Mouse (Mus musculus): ENCODE data around the gene Abtb2. TPM values are rescaled to one million over a fixed set of nuclear protein-coding genes. Genes with fewer than 3 reads are reported as not detected.

Gene Abtb2
- polyA plus RNA-seq, 1 experiment from 2014 or later: 10.8 TPM

DNA sequence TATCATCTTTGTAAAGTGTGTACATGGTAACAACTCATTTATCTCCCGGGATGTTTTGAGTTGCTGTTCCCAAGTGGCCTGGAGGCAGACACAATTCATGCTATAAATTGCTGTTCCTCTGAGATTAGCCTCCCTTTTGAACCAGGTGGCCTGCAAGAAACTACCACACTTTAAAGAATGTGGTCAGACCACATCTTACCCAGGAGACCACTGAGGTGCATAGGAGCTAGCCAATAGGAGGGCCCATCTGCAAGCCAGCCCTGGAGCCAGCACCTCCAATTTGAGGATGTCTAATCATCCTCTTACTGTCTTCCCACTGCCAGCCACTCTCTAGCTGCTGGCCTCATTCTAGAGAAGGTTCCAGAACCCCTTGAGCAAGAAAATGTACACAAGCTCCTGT is 35.4 kb downstream of the Abtb2 start:
- Histone ChIP-seq H3K4me2 (no peak overlapping the region), H3K27ac (replicated peaks) (no peak overlapping the region), H3K4me1 (peaks cover 14% of the 10 kb centered on the region), H3K27me3 (replicated peaks) (no peaks in the 10 kb centered on the region), H3K36me3 (no peaks in the 10 kb centered on the region), H3K4me3 (replicated peaks) (no peak overlapping the region), H3K9ac (replicated peaks) (no peak overlapping the region), H3K9me3 (replicated peaks) (no peaks in the 10 kb centered on the region)
- no peak for ATAC-seq (ENCODE audit: low FRiP score)
- WGBS: 74% methylated on average over 1 of the region's 1 CpGs

GRCm38 (mm10) chr2:103603209-103603608 is 37.1 kb downstream of the Abtb2 start:
- Histone ChIP-seq H3K4me1 (peaks cover 14% of the 10 kb centered on the region), H3K9me3 (replicated peaks) (no peaks in the 10 kb centered on the region), H3K27ac (replicated peaks) (no peak overlapping the region), H3K9ac (replicated peaks) (no peak overlapping the region), H3K4me2 (no peak overlapping the region), H3K27me3 (replicated peaks) (no peaks in the 10 kb centered on the region), H3K4me3 (replicated peaks) (no peak overlapping the region), H3K36me3 (no peaks in the 10 kb centered on the region)
- no peak for ATAC-seq (ENCODE audit: low FRiP score)
- 83% methylated on average over 3 of the region's 3 CpGs for WGBS

DNA sequence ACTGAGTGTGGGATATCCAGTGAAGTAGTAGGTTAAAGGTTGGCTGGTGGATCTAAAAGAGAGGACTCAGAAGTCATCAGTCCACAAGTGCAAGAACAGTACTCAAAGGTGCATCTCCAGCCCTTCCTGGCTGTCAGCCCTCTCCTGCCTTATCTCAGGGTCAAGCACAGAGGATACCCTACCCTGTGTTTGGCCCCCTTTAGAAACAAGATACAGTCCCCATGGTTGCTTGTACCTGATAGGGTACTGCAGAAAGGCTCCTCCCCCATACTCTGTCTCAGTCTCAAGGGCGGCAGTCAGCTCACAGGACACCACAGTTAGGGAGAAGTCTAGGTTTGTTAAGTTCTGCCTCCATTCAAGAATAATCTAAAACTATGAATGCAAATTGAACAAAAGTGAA is 37.8 kb downstream of the Abtb2 start:
- Histone ChIP-seq H3K36me3 (no peaks in the 10 kb centered on the region), H3K27me3 (replicated peaks) (no peaks in the 10 kb centered on the region), H3K9ac (replicated peaks) (no peak overlapping the region), H3K4me1 (peaks cover 14% of the 10 kb centered on the region), H3K27ac (replicated peaks) (no peak overlapping the region), H3K4me3 (replicated peaks) (no peak overlapping the region), H3K9me3 (replicated peaks) (no peaks in the 10 kb centered on the region), H3K4me2 (no peak overlapping the region)
- WGBS: 54% methylated on average over 1 of the region's 1 CpGs
- ATAC-seq (ENCODE audit: low FRiP score): no peak

GRCm38 (mm10) chr2:103605805-103606498 is 39.8 kb downstream of the Abtb2 start:
- Histone ChIP-seq H3K4me1 (peaks cover 13% of the 10 kb centered on the region), H3K36me3 (no peaks in the 10 kb centered on the region), H3K27ac (replicated peaks) (no peak overlapping the region), H3K27me3 (replicated peaks) (no peaks in the 10 kb centered on the region), H3K9ac (replicated peaks) (no peak overlapping the region), H3K9me3 (replicated peaks) (no peaks in the 10 kb centered on the region), H3K4me3 (replicated peaks) (no peak overlapping the region), H3K4me2 (no peak overlapping the region)
- WGBS: 86% methylated on average over 4 of the region's 4 CpGs
- no peak for ATAC-seq (ENCODE audit: low FRiP score)

- no peak overlapping the region for H3K4me3 ChIP-seq (replicated peaks)
- no peaks in the 10 kb centered on the region for H3K36me3 ChIP-seq
- 67% methylated on average over 10 of the region's 10 CpGs for WGBS
- no peaks in the 10 kb centered on the region for H3K27me3 ChIP-seq (replicated peaks)
- H3K4me1 ChIP-seq: peaks cover 17% of the 10 kb centered on the region
- H3K9me3 ChIP-seq (replicated peaks): no peaks in the 10 kb centered on the region
- no peak for ATAC-seq (ENCODE audit: low FRiP score)
- H3K4me2 ChIP-seq: no peak overlapping the region
- H3K9ac ChIP-seq (replicated peaks): no peak overlapping the region
- H3K27ac ChIP-seq (replicated peaks): no peak overlapping the region
These were observed 41.8 kb downstream of the Abtb2 start for GRCm38 (mm10) chr2:103607926-103608325.

DNA sequence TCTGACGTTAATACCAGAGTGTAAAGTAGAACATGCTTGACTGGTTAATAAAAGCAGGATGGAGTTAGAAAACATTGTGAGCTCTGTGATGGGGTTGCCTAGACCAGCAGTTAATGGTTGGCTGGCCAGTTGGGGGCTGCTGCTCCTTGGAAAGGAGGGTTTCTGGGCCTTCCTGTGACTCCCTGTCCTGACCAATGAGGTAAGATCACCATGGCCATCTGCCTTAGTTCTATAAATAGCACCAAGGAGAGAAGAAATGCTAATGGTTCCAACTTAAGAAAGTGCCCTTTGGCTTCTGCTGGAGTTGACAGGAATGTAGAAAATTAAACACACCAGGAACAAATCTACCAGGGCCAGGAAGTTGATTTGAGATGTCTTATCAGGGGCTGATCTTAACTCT is 42.8 kb downstream of the Abtb2 start:
- H3K9me3 ChIP-seq (replicated peaks): no peaks in the 10 kb centered on the region
- ATAC-seq (ENCODE audit: low FRiP score): no peak
- H3K36me3 ChIP-seq: no peaks in the 10 kb centered on the region
- no peaks in the 10 kb centered on the region for H3K27me3 ChIP-seq (replicated peaks)
- H3K4me1 ChIP-seq: peaks cover 17% of the 10 kb centered on the region
- no peak overlapping the region for H3K4me2 ChIP-seq
- H3K4me3 ChIP-seq (replicated peaks): no peak overlapping the region
- H3K27ac ChIP-seq (replicated peaks): no peak overlapping the region
- 69% methylated on average over 1 of the region's 1 CpGs for WGBS
- H3K9ac ChIP-seq (replicated peaks): no peak overlapping the region

GRCm38 (mm10) chr2:103609499-103609898 is 43.4 kb downstream of the Abtb2 start:
- 60% methylated on average over 3 of the region's 3 CpGs for WGBS
- no peak for ATAC-seq (ENCODE audit: low FRiP score)

DNA sequence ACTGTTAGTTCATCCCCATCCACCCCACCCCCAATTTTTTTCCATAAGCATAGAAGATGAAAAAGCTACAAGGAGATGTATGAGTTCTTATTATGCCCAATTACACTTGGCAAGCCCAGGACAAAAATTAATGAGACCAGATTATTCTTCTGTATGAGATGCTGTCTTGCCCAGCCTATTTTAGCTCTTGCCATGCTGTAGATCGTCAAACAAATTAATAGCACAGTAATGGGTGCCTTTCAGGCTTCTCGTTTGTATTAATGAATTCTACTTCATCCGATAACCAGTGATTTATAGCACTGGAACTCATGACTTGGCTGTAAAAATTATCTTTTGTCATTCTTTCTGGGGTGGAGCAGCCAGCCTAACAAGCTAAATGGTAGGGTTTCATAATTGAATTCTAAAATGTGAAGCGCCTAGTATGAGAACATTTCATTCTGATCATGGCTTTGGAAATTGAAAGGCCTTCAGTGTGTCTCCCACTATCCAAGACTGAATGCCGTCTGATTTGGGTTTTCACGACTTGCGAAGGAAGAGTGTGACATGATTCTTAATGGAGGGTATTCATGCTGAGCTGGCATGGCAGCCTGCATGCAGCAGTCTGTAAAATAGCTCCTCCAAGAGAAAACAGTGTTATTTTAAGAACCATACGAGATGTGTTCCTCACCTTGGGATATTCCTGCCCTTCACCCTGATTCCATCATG is 44.9 kb downstream of the Abtb2 start:
- ATAC-seq (ENCODE audit: low FRiP score): peak; percentile 60
- no peaks in the 10 kb centered on the region for H3K9me3 ChIP-seq (replicated peaks)
- H3K9ac ChIP-seq (replicated peaks): no peak overlapping the region
- H3K4me1 ChIP-seq: peaks cover 17% of the 10 kb centered on the region
- no peaks in the 10 kb centered on the region for H3K36me3 ChIP-seq
- no peaks in the 10 kb centered on the region for H3K27me3 ChIP-seq (replicated peaks)
- H3K27ac ChIP-seq (replicated peaks): no peak overlapping the region
- 34% methylated on average over 8 of the region's 8 CpGs for WGBS
- H3K4me2 ChIP-seq: no peak overlapping the region
- no peak overlapping the region for H3K4me3 ChIP-seq (replicated peaks)

More at GRCm38 (mm10) chr2:103609499-103609898, 43.4 kb downstream of the Abtb2 start:
- H3K4me3 ChIP-seq (replicated peaks): no peak overlapping the region
- no peaks in the 10 kb centered on the region for H3K27me3 ChIP-seq (replicated peaks)
- no peak overlapping the region for H3K27ac ChIP-seq (replicated peaks)
- H3K4me1 ChIP-seq: peaks cover 17% of the 10 kb centered on the region
- no peak overlapping the region for H3K9ac ChIP-seq (replicated peaks)
- no peaks in the 10 kb centered on the region for H3K36me3 ChIP-seq
- no peak overlapping the region for H3K4me2 ChIP-seq
- H3K9me3 ChIP-seq (replicated peaks): no peaks in the 10 kb centered on the region

GRCm38 (mm10) chr2:103613865-103614264 is 47.8 kb downstream of the Abtb2 start:
- peaks cover 20% of the 10 kb centered on the region for H3K4me1 ChIP-seq
- no peak overlapping the region for H3K4me2 ChIP-seq
- H3K9me3 ChIP-seq (replicated peaks): no peaks in the 10 kb centered on the region
- WGBS: 77% methylated on average over 3 of the region's 3 CpGs
- H3K27ac ChIP-seq (replicated peaks): no peak overlapping the region
- no peak for ATAC-seq (ENCODE audit: low FRiP score)
- H3K36me3 ChIP-seq: no peaks in the 10 kb centered on the region
- H3K9ac ChIP-seq (replicated peaks): no peak overlapping the region
- no peaks in the 10 kb centered on the region for H3K27me3 ChIP-seq (replicated peaks)
- H3K4me3 ChIP-seq (replicated peaks): no peak overlapping the region

DNA sequence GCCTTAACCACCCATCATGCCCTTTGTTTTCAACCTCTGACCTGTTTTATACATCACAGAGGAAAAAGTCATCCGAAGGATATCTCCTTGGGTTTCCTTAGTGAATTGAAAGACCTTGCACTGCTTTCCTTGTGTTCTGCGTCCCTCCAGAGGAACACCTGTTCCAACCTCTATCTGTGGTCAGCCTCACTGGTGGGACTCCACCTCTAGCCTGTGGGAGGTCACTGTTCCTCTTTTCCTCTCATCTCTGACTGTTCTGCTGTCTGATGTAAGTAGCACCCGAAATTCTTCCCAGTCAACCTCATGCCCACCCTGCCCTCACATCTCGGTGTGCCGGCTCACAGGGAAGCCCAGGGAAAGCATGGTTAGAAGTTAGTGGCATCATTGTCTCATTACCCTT is 48.9 kb downstream of the Abtb2 start:
- Histone ChIP-seq H3K27me3 (replicated peaks) (no peaks in the 10 kb centered on the region), H3K4me3 (replicated peaks) (no peak overlapping the region), H3K4me1 (peaks cover 14% of the 10 kb centered on the region), H3K27ac (replicated peaks) (no peak overlapping the region), H3K9me3 (replicated peaks) (no peaks in the 10 kb centered on the region), H3K4me2 (no peak overlapping the region), H3K9ac (replicated peaks) (no peak overlapping the region), H3K36me3 (no peaks in the 10 kb centered on the region)
- ATAC-seq (ENCODE audit: low FRiP score): no peak
- WGBS: 87% methylated on average over 5 of the region's 5 CpGs

- Histone ChIP-seq H3K9me3 (replicated peaks) (no peaks in the 10 kb centered on the region), H3K36me3 (no peaks in the 10 kb centered on the region), H3K27me3 (replicated peaks) (no peaks in the 10 kb centered on the region), H3K4me2 (no peak overlapping the region), H3K4me1 (peaks cover 3% of the 10 kb centered on the region; the same call in 1 of the 2 replicates), H3K27ac (replicated peaks) (peak overlapping the region; percentile 50; the same call in 1 of the 2 replicates), H3K9ac (replicated peaks) (no peak overlapping the region), H3K4me3 (replicated peaks) (no peak overlapping the region)
- ATAC-seq (ENCODE audit: low FRiP score): no peak; the same call in 1 of the 2 replicates
These were observed 52.3 kb downstream of the Abtb2 start for GRCm38 (mm10) chr2:103618407-103618806.

DNA sequence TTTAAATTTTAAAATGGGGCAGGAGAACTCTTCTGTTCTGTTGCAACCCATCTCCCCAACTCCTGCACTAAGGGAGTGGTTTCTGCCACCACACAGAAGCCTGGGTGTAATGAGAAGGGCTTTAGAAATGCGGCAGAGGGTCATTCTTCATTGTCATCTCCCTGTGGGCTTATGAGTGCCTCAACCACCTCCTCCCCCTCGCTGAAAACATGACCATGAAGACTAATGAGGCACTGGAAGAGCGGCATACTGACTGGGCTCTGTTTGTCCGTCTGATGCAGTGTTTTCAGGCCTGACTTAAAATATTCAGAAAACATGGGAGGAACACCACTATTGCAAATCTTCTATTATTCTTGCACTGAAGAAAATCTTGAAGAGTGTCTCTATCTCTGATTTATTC is 56.8 kb downstream of the Abtb2 start:
- Histone ChIP-seq H3K9ac (replicated peaks) (no peak overlapping the region), H3K4me1 (peaks cover 17% of the 10 kb centered on the region), H3K36me3 (no peaks in the 10 kb centered on the region), H3K4me3 (replicated peaks) (no peak overlapping the region), H3K4me2 (no peak overlapping the region), H3K9me3 (replicated peaks) (no peaks in the 10 kb centered on the region), H3K27me3 (replicated peaks) (no peaks in the 10 kb centered on the region), H3K27ac (replicated peaks) (no peak overlapping the region)
- no peak for ATAC-seq (ENCODE audit: low FRiP score)
- whole genome bisulfite sequencing: 26% methylated on average over 4 of the region's 4 CpGs
